Mouse (Mus musculus) bone marrow, adult 2 months (tissue): ENCODE measurements around the gene Spata13. TPM values are rescaled to one million over a fixed set of nuclear protein-coding genes. Genes with fewer than 3 reads are reported as not detected.

ENCODE experiments used
- H3K27ac ChIP-seq: fragments of 200-500 bp; 2 replicates; pipeline ENCODE4 v1.5.1; 2012; ENCODE audit warnings: low read depth, mild to moderate bottlenecking, control low read depth, inconsistent platforms, low read length; ENCODE audit not compliant: control insufficient read depth, poor library complexity, insufficient read depth
- H3K4me1 ChIP-seq: fragments of 200-500 bp; 2 replicates; pipeline ENCODE4 v1.6.1; 2011; ENCODE audit warnings: low read length; ENCODE audit not compliant: control insufficient read depth, insufficient read depth
- H3K4me3 ChIP-seq: fragments of 200-500 bp; replicated peaks from 2 replicates; pipeline ENCODE3; 2011; ENCODE audit warnings: mild to moderate bottlenecking, low read depth, low read length, control low read depth; ENCODE audit not compliant: control insufficient read depth
- CTCF ChIP-seq: fragments of 200-500 bp; IDR thresholded peaks from 2 replicates; pipeline ENCODE4 v1.5.1; 2011; ENCODE audit warnings: low read length, control low read depth; ENCODE audit not compliant: control insufficient read depth, insufficient read depth
- POLR2A ChIP-seq: fragments of 200-500 bp; IDR thresholded peaks from 2 replicates; pipeline ENCODE4 v1.6.1; 2011; ENCODE audit warnings: low read depth, mild to moderate bottlenecking, control low read depth, low read length, borderline replicate concordance; ENCODE audit not compliant: control insufficient read depth
- whole genome bisulfite sequencing: fragments of 180-500 bp; shearing (Covaris S2); methylation state at CpG from one replicate; pipeline ENCODE4 v1.1.7; 2018; 5-methylcytosine and 5-hydroxymethylcytosine counted together
- polyA plus RNA-seq: library from polyadenylated mRNA; stranded (reverse); fragments of >200 nt; gene quantifications from 2 replicates; pipeline ENCODE4 v1.2.4, GENCODE M21; 2011; ENCODE audit warnings: low replicate concordance; ENCODE audit not compliant: missing spikeins, insufficient read depth, insufficient read length

The Spata13 gene
- polyA plus RNA-seq, 1 experiment, result 14.4 TPM

GRCm38 (mm10) chr14:60670191-60670590, 36.4 kb downstream of the Spata13 start:
- H3K4me1 ChIP-seq, result no peaks in the 10 kb centered on the region
- 78% methylated on average over 7 of the region's 7 CpGs for WGBS
- TF ChIP-seq POLR2A, result no peak
- no peak for TF ChIP-seq CTCF
- H3K27ac ChIP-seq, result no peak overlapping the region
- no peak overlapping the region for H3K4me3 ChIP-seq

GRCm38 (mm10) chr14:60671504-60671903, 37.7 kb downstream of the Spata13 start:
- H3K27ac ChIP-seq, result no peak overlapping the region
- no peaks in the 10 kb centered on the region for H3K4me1 ChIP-seq
- no peak overlapping the region for H3K4me3 ChIP-seq
- 93% methylated on average over 2 of the region's 2 CpGs for WGBS
- no peak for TF ChIP-seq CTCF
- TF ChIP-seq POLR2A, result no peak

GRCm38 (mm10) chr14:60675697-60676096, 41.9 kb downstream of the Spata13 start:
- Histone ChIP-seq H3K27ac (no peak overlapping the region), H3K4me1 (no peaks in the 10 kb centered on the region), H3K4me3 (no peak overlapping the region)
- TF ChIP-seq CTCF (no peak), POLR2A (no peak)
- WGBS, result 79% methylated on average over 4 of the region's 4 CpGs

GRCm38 (mm10) chr14:60676625-60677314, 43.0 kb downstream of the Spata13 start:
- Histone ChIP-seq H3K4me3 (no peak overlapping the region), H3K27ac (no peak overlapping the region), H3K4me1 (no peaks in the 10 kb centered on the region)
- WGBS, result 78% methylated on average over 2 of the region's 2 CpGs
- TF ChIP-seq POLR2A (no peak), CTCF (no peak)

GRCm38 (mm10) chr14:60682361-60683023, 48.7 kb downstream of the Spata13 start:
- H3K4me3 ChIP-seq, result no peak overlapping the region
- TF ChIP-seq CTCF (no peak), POLR2A (no peak)
- peaks cover 2% of the 10 kb centered on the region; the same call in 1 of the 2 replicates for H3K4me1 ChIP-seq
- 41% methylated on average over 12 of the region's 12 CpGs for WGBS
- peak overlapping the region; percentile 32; the same call in 1 of the 2 replicates for H3K27ac ChIP-seq

GRCm38 (mm10) chr14:60683989-60684388, 50.2 kb downstream of the Spata13 start:
- Histone ChIP-seq H3K4me1 (peaks cover 2% of the 10 kb centered on the region; the same call in 1 of the 2 replicates), H3K4me3 (no peak overlapping the region), H3K27ac (no peak overlapping the region)
- no peak for TF ChIP-seq POLR2A
- TF ChIP-seq CTCF, result no peak
- 81% methylated on average over 10 of the region's 10 CpGs for WGBS

- no peak overlapping the region for H3K27ac ChIP-seq
- no peak overlapping the region for H3K4me3 ChIP-seq
- H3K4me1 ChIP-seq, result peaks cover 2% of the 10 kb centered on the region; the same call in 1 of the 2 replicates
- 82% methylated on average over 11 of the region's 11 CpGs for WGBS
- TF ChIP-seq CTCF (no peak), POLR2A (no peak)
These were observed 52.9 kb downstream of the Spata13 start for GRCm38 (mm10) chr14:60686733-60687132.

GRCm38 (mm10) chr14:60687241-60687640, 53.4 kb downstream of the Spata13 start:
- WGBS, result 84% methylated on average over 7 of the region's 7 CpGs
- Histone ChIP-seq H3K27ac (no peak overlapping the region), H3K4me3 (no peak overlapping the region), H3K4me1 (no peaks in the 10 kb centered on the region)
- TF ChIP-seq CTCF (no peak), POLR2A (no peak)
